Comparison of ENCODE assay signal across 8 mouse cellular contexts in the genomic region with DNA sequence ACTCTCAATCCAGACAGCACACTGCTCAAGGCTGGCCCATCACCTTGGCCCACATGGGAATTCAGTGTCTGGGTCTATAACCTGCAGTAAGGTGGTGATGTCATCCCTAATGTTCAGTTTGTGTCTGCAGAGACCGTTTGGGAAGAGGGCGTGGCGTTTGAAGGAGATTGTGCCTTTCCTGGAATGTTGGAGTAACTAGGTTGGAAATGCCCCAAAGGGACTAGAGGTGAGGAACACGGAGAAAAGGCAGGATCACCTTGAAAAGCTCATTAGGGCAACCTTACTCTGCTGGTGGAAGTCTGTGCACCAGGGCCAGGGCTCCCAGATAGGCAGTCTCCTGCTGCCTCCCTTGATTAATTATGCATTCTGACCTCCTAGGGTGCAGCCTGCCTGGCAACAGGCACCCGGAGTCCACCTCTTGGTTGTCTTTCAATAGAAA.
A peak's percentile ranks its signal among the peaks of the same experiment; 100 is the strongest.
DNase-seq lines count a peak whose midpoint lies in the region; ATAC-seq and TF ChIP-seq lines count a peak whose summit lies in the region.

No protein-coding gene starts in this region.

- ATAC-seq in hindbrain, embryonic 13.5 days (ENCODE audit: low FRiP score): peak; percentile 78
- ATAC-seq in midbrain, embryonic 11.5 days (ENCODE audit: low FRiP score): peak; percentile 72
- ATAC-seq in CD4-positive, CD25-positive, alpha-beta regulatory T cell, adult 4 months: no peak

- intact Hi-C loops in left cerebral cortex, adult 2 months (cut with DNase I): loop anchor here (5.0 kb wide), 1 partner anchor 218 kb away; no protein-coding TSS in a partner anchor
- intact Hi-C loops in gastrocnemius, postnatal 14 days (cut with DNase I; ENCODE audit: low total_unique reads): no loop called here

- peak overlapping the region; percentile 40; the same call in 1 of the 2 replicates for H3K9ac ChIP-seq in hindbrain, embryonic 13.5 days
- H3K9ac ChIP-seq in midbrain, embryonic 11.5 days (ENCODE audit: low read length): no peak overlapping the region

- DNase-seq in left cerebral cortex, adult 2 months (ENCODE audit: extremely low spot score in 1 of 2, low spot score in 2 of 2): peak in 1 of 2 experiments; percentile 39
- DNase-seq in left cerebral cortex, adult 11 months (ENCODE audit: low spot score): no peak
- peak; percentile 15 for DNase-seq in embryo, embryonic 9.5 days (ENCODE audit: extremely low spot score)
- DNase-seq in midbrain, embryonic 11.5 days (ENCODE audit: low spot score, missing footprints): peak; percentile 90
- DNase-seq in gastrocnemius, postnatal 14 days: no peak
- no peak for DNase-seq in adrenal gland, adult 18-20 months (ENCODE audit: low spot score in 2 of 2)

- no peak for TF ChIP-seq CTCF in left cerebral cortex, adult 2 months (IDR thresholded peaks at IDR 0.05)

- H3K27me3 ChIP-seq in hindbrain, embryonic 13.5 days: no peaks in the 10 kb centered on the region
- no peaks in the 10 kb centered on the region for H3K27me3 ChIP-seq in midbrain, embryonic 11.5 days (ENCODE audit: control insufficient read depth, insufficient read depth, low read length)

- peaks cover 39% of the 10 kb centered on the region for H3K4me1 ChIP-seq in hindbrain, embryonic 13.5 days (replicated peaks)
- H3K4me1 ChIP-seq in midbrain, embryonic 11.5 days (ENCODE audit: control insufficient read depth, insufficient read depth, low read length): peaks cover 10% of the 10 kb centered on the region

- H3K4me3 ChIP-seq in left cerebral cortex, adult 2 months: peak overlapping the region; percentile 16
- H3K4me3 ChIP-seq in hindbrain, embryonic 13.5 days: peak overlapping the region; percentile 18
- H3K4me3 ChIP-seq in midbrain, embryonic 11.5 days (ENCODE audit: low read depth, low read length): no peak overlapping the region

- peak overlapping the region; percentile 96 for H3K27ac ChIP-seq in left cerebral cortex, adult 2 months
- H3K27ac ChIP-seq in hindbrain, embryonic 13.5 days: peak overlapping the region; percentile 46
- H3K27ac ChIP-seq in midbrain, embryonic 11.5 days (ENCODE audit: low read depth, low read length): no peak overlapping the region

- H3K4me2 ChIP-seq in hindbrain, embryonic 13.5 days: peak overlapping the region; percentile 48
- peak overlapping the region; percentile 12; the same call in 1 of the 2 replicates for H3K4me2 ChIP-seq in midbrain, embryonic 11.5 days

- no peaks in the 10 kb centered on the region for H3K9me3 ChIP-seq in hindbrain, embryonic 13.5 days
- H3K9me3 ChIP-seq in midbrain, embryonic 11.5 days (ENCODE audit: control insufficient read depth, low read length): no peaks in the 10 kb centered on the region

- H3K36me3 ChIP-seq in hindbrain, embryonic 13.5 days: no peaks in the 10 kb centered on the region
- no peaks in the 10 kb centered on the region for H3K36me3 ChIP-seq in midbrain, embryonic 11.5 days (ENCODE audit: control insufficient read depth, insufficient read depth, low read length)

- 20% methylated on average over 5 of the region's 5 CpGs for WGBS in hindbrain, embryonic 13.5 days
- WGBS in midbrain, embryonic 11.5 days: 25% methylated on average over 5 of the region's 5 CpGs

Comparison
In these comparisons a context has a peak if more than half of its experiments do, and no peak if none do; other contexts are left out.
1. DNase-seq: peak in embryo, embryonic 9.5 days (single experiment) and midbrain, embryonic 11.5 days (single experiment); none in left cerebral cortex, adult 11 months (single experiment), gastrocnemius, postnatal 14 days (single experiment) and adrenal gland, adult 18-20 months (0 of 2).